In the genomic region with DNA sequence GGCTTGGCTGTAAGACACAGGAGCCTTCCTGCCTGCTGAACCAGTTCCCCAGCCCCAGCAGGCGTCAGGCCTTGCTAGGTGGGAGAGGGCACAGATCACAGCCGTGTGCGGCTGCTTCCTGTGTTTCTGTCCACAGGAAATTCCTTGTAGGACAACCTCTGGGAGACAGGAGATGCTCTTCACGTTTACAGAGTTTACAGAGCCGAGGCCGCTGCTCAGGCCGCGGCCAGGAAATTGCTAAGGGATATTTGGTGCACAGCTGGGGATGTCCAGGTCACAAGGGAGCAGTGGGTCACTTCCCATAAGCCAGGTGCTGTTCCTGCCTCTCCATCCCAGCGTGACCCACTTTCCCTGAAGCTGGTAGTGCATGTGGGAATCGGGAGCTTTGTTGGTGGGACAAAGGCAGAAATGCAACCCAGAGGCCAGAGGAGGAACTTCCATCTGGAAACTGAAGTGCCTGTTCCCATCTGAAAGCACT, we compare ENCODE assay signal across 9 mouse cellular contexts. TPM values are rescaled to one million over a fixed set of nuclear protein-coding genes. Genes with fewer than 3 reads are reported as not detected.
DNase-seq lines count a peak whose midpoint lies in the region; ATAC-seq lines count a peak whose summit lies in the region.
"Had no signal": no experiment of that assay in that cellular context is flagged by ENCODE, and none has a peak within 500 bp of the region (broad histone marks: within the 10 kb centered on the region; RNA-seq: fewer than 3 reads in every experiment).

No protein-coding gene starts in this region.

- WGBS in forebrain, embryonic 11.5 days, result 43% methylated on average over 10 of the region's 10 CpGs
- 49% methylated on average over 10 of the region's 10 CpGs for WGBS in forebrain, embryonic 13.5 days
- WGBS in embryonic facial prominence, embryonic 13.5 days, result 14% methylated on average over 10 of the region's 10 CpGs
- 20% methylated on average over 10 of the region's 10 CpGs for WGBS in intestine, embryonic 15.5 days

- 0 out of 2 replicates have a peak overlapping the region, but pooled peaks have one; percentile 1 for H3K27ac ChIP-seq in forebrain, embryonic 11.5 days (ENCODE audit: low read depth, low read length)
- no peak overlapping the region for H3K27ac ChIP-seq in forebrain, embryonic 13.5 days
- 0 out of 2 replicates have a peak overlapping the region, but pooled peaks have one; percentile 16 for H3K27ac ChIP-seq in embryonic facial prominence, embryonic 13.5 days
- 0 out of 2 replicates have a peak overlapping the region, but pooled peaks have one; percentile 6 for H3K27ac ChIP-seq in intestine, embryonic 15.5 days
- H3K27ac ChIP-seq: embryonic facial prominence, embryonic 12.5 days had no signal

- H3K9me3 ChIP-seq in forebrain, embryonic 11.5 days (ENCODE audit: control insufficient read depth, low read length), result no peaks in the 10 kb centered on the region
- H3K9me3 ChIP-seq in forebrain, embryonic 13.5 days (replicated peaks), result no peaks in the 10 kb centered on the region
- no peaks in the 10 kb centered on the region for H3K9me3 ChIP-seq in embryonic facial prominence, embryonic 13.5 days
- H3K9me3 ChIP-seq in intestine, embryonic 15.5 days, result no peaks in the 10 kb centered on the region
- H3K9me3 ChIP-seq: embryonic facial prominence, embryonic 12.5 days had no signal

- H3K9ac ChIP-seq in forebrain, embryonic 11.5 days (ENCODE audit: low read length), result no peak overlapping the region
- no peak overlapping the region for H3K9ac ChIP-seq in forebrain, embryonic 13.5 days
- peak overlapping the region; percentile 49; the same call in 1 of the 2 replicates for H3K9ac ChIP-seq in embryonic facial prominence, embryonic 13.5 days
- no peak overlapping the region for H3K9ac ChIP-seq in intestine, embryonic 15.5 days
- H3K9ac ChIP-seq: embryonic facial prominence, embryonic 12.5 days had no signal

- DNase-seq in forebrain, embryonic 11.5 days (ENCODE audit: low spot score), result no peak
- peak; percentile 22 for DNase-seq in lung, postnatal 14 days
- DNase-seq in cerebellum, postnatal 14 days, result no peak
- DNase-seq in T-cell, adult 2 months (ENCODE audit: low spot score), result no peak
- no peak for DNase-seq in frontal cortex, postnatal 14 days (ENCODE audit: low spot score in 2 of 2)

- no peak overlapping the region for H3K4me3 ChIP-seq in forebrain, embryonic 11.5 days (ENCODE audit: low read depth, low read length)
- H3K4me3 ChIP-seq in forebrain, embryonic 13.5 days, result no peak overlapping the region
- H3K4me3 ChIP-seq in embryonic facial prominence, embryonic 13.5 days, result no peak overlapping the region
- H3K4me3 ChIP-seq in intestine, embryonic 15.5 days (replicated peaks), result no peak overlapping the region
- H3K4me3 ChIP-seq: embryonic facial prominence, embryonic 12.5 days had no signal

- H3K27me3 ChIP-seq in forebrain, embryonic 11.5 days (ENCODE audit: control insufficient read depth, insufficient read depth, low read length), result no peaks in the 10 kb centered on the region
- no peaks in the 10 kb centered on the region for H3K27me3 ChIP-seq in forebrain, embryonic 13.5 days
- H3K27me3 ChIP-seq in embryonic facial prominence, embryonic 13.5 days, result no peaks in the 10 kb centered on the region
- no peaks in the 10 kb centered on the region for H3K27me3 ChIP-seq in intestine, embryonic 15.5 days (replicated peaks)
- H3K27me3 ChIP-seq: embryonic facial prominence, embryonic 12.5 days had no signal

- no peak overlapping the region for H3K4me2 ChIP-seq in forebrain, embryonic 11.5 days (ENCODE audit: low read depth, low read length, severe bottlenecking)
- no peak overlapping the region for H3K4me2 ChIP-seq in forebrain, embryonic 13.5 days
- H3K4me2 ChIP-seq in embryonic facial prominence, embryonic 13.5 days, result 0 out of 2 replicates have a peak overlapping the region, but pooled peaks have one; percentile 14
- 0 out of 2 replicates have a peak overlapping the region, but pooled peaks have one; percentile 14 for H3K4me2 ChIP-seq in intestine, embryonic 15.5 days (replicated peaks)
- H3K4me2 ChIP-seq: embryonic facial prominence, embryonic 12.5 days had no signal

- peaks cover 4% of the 10 kb centered on the region; the same call in 1 of the 2 replicates for H3K4me1 ChIP-seq in forebrain, embryonic 11.5 days (replicated peaks; ENCODE audit: control insufficient read depth, insufficient read depth, low read length)
- H3K4me1 ChIP-seq in forebrain, embryonic 13.5 days, result no peaks in the 10 kb centered on the region
- H3K4me1 ChIP-seq in embryonic facial prominence, embryonic 13.5 days, result peaks cover 17% of the 10 kb centered on the region
- peaks cover 12% of the 10 kb centered on the region for H3K4me1 ChIP-seq in intestine, embryonic 15.5 days (replicated peaks)

- no peak for ATAC-seq in forebrain, embryonic 11.5 days (replicated peaks; ENCODE audit: low FRiP score)
- ATAC-seq in forebrain, embryonic 13.5 days, result no peak
- 0 out of 2 replicates have a peak, but pooled peaks have one; percentile 26 for ATAC-seq in embryonic facial prominence, embryonic 13.5 days (ENCODE audit: insufficient number of reproducible peaks, insufficient read depth, low FRiP score, low TSS enrichment, low read depth)
- peak; percentile 73; the same call in 1 of the 2 replicates for ATAC-seq in intestine, embryonic 15.5 days

- no peaks in the 10 kb centered on the region for H3K36me3 ChIP-seq in forebrain, embryonic 11.5 days (ENCODE audit: control insufficient read depth, insufficient read depth, low read length)
- no peaks in the 10 kb centered on the region for H3K36me3 ChIP-seq in forebrain, embryonic 13.5 days (ENCODE audit: poor library complexity, severe bottlenecking)
- H3K36me3 ChIP-seq in embryonic facial prominence, embryonic 13.5 days, result no peaks in the 10 kb centered on the region
- no peaks in the 10 kb centered on the region for H3K36me3 ChIP-seq in intestine, embryonic 15.5 days
- H3K36me3 ChIP-seq: embryonic facial prominence, embryonic 12.5 days had no signal

RNA-seq across cellular contexts. Expression of a gene that starts 27.2 kb away (rescaled TPM):
- 18.9 and 23.6 TPM in 2 replicates for polyA plus RNA-seq in forebrain, embryonic 11.5 days (2014; fragmentation: Nextera tagmentation; extraction: Ambion mirVana)
- 19.5 and 26.5 TPM in 2 replicates for polyA plus RNA-seq in forebrain, embryonic 13.5 days (2015; fragmentation: Nextera tagmentation; extraction: Ambion mirVana)
- polyA plus RNA-seq in embryonic facial prominence, embryonic 13.5 days (2015; fragmentation: Nextera tagmentation; extraction: Ambion mirVana), result 30.4 and 39.3 TPM in 2 replicates
- polyA plus RNA-seq in intestine, embryonic 15.5 days (2015; fragmentation: Nextera tagmentation; extraction: Ambion mirVana), result 29.6 and 31.3 TPM in 2 replicates

RNA-seq across cellular contexts. Expression of a gene that starts 27.2 kb away (rescaled TPM):
- 16.3 TPM in 2 replicates for polyA plus RNA-seq in forebrain, embryonic 11.5 days (2014; fragmentation: Nextera tagmentation; extraction: Ambion mirVana)
- 13.0 and 14.4 TPM in 2 replicates for polyA plus RNA-seq in forebrain, embryonic 13.5 days (2015; fragmentation: Nextera tagmentation; extraction: Ambion mirVana)
- polyA plus RNA-seq in embryonic facial prominence, embryonic 13.5 days (2015; fragmentation: Nextera tagmentation; extraction: Ambion mirVana), result 16.8 and 17.5 TPM in 2 replicates
- 20.7 and 21.6 TPM in 2 replicates for polyA plus RNA-seq in intestine, embryonic 15.5 days (2015; fragmentation: Nextera tagmentation; extraction: Ambion mirVana)

RNA-seq across cellular contexts. Expression of a gene that starts 39.2 kb away (rescaled TPM):
- polyA plus RNA-seq in forebrain, embryonic 11.5 days (2014; fragmentation: Nextera tagmentation; extraction: Ambion mirVana), result 0.31 and 0.81 TPM in 2 replicates
- polyA plus RNA-seq in forebrain, embryonic 13.5 days (2015; fragmentation: Nextera tagmentation; extraction: Ambion mirVana), result 1.1 and 1.5 TPM in 2 replicates
- polyA plus RNA-seq in embryonic facial prominence, embryonic 13.5 days (2015; fragmentation: Nextera tagmentation; extraction: Ambion mirVana), result 1.7 and 2.7 TPM in 2 replicates
- polyA plus RNA-seq in intestine, embryonic 15.5 days (2015; fragmentation: Nextera tagmentation; extraction: Ambion mirVana), result 2.7 and 2.9 TPM in 2 replicates

Comparison
In these comparisons a context has a peak if more than half of its experiments do, and no peak if none do; other contexts are left out.
1. ATAC-seq: peak in embryonic facial prominence, embryonic 13.5 days (single experiment) and intestine, embryonic 15.5 days (single experiment); none in forebrain, embryonic 11.5 days (single experiment) and forebrain, embryonic 13.5 days (single experiment).
2. H3K4me2 ChIP-seq: peak in embryonic facial prominence, embryonic 13.5 days (single experiment) and intestine, embryonic 15.5 days (single experiment); none in forebrain, embryonic 11.5 days (single experiment) and forebrain, embryonic 13.5 days (single experiment).